Mouse (Mus musculus): Measurements from ENCODE around the gene Bicc1. TPM values are rescaled to one million over a fixed set of nuclear protein-coding genes. Genes with fewer than 3 reads are reported as not detected.
A peak's percentile ranks its signal among the peaks of the same experiment; 100 is the strongest.

Bicc1 gene
- total and polyA plus RNA-seq, 2 experiments from 2014 or later: 11.3 to 13.3 TPM

GRCm38 (mm10) chr10:70921481-70921880, 238.0 kb downstream of the Bicc1 start:
- H3K4me3 ChIP-seq (ENCODE audit: low read depth, low read length): no peak overlapping the region
- ATAC-seq (ENCODE audit: insufficient read depth, low read depth): no peak
- no peaks in the 10 kb centered on the region for H3K27me3 ChIP-seq (ENCODE audit: control insufficient read depth, insufficient read depth, low read length)
- DNase-seq (ENCODE audit: low spot score): no peak
- no peak overlapping the region for H3K9ac ChIP-seq (replicated peaks; ENCODE audit: low read depth, low read length)
- H3K9me3 ChIP-seq (replicated peaks; ENCODE audit: control insufficient read depth, low read length): 0 out of 2 replicates have a peak, but pooled peaks cover 4% of the 10 kb centered on the region
- no peak for TF ChIP-seq EP300 (IDR thresholded peaks at IDR 0.05; ENCODE audit: low read depth)
- no peak for TF ChIP-seq CTCF (IDR thresholded peaks at IDR 0.05; ENCODE audit: low read depth)
- no peaks in the 10 kb centered on the region for H3K4me1 ChIP-seq (ENCODE audit: control insufficient read depth, insufficient read depth)
- no peak overlapping the region for H3K4me2 ChIP-seq (ENCODE audit: low read depth, low read length)
- H3K36me3 ChIP-seq (replicated peaks; ENCODE audit: control insufficient read depth, insufficient read depth, low read length): no peaks in the 10 kb centered on the region
- WGBS: 83% methylated on average over 6 of the region's 6 CpGs
- no peak overlapping the region for H3K27ac ChIP-seq (ENCODE audit: low read depth)

GRCm38 (mm10) chr10:70919851-70920250, 239.6 kb downstream of the Bicc1 start:
- Histone ChIP-seq H3K36me3 (replicated peaks; ENCODE audit: control insufficient read depth, insufficient read depth, low read length) (no peaks in the 10 kb centered on the region), H3K27ac (ENCODE audit: low read depth) (no peak overlapping the region), H3K9ac (replicated peaks; ENCODE audit: low read depth, low read length) (no peak overlapping the region), H3K4me1 (ENCODE audit: control insufficient read depth, insufficient read depth) (no peaks in the 10 kb centered on the region), H3K4me2 (ENCODE audit: low read depth, low read length) (no peak overlapping the region), H3K9me3 (replicated peaks; ENCODE audit: control insufficient read depth, low read length) (0 out of 2 replicates have a peak, but pooled peaks cover 4% of the 10 kb centered on the region), H3K27me3 (ENCODE audit: control insufficient read depth, insufficient read depth, low read length) (no peaks in the 10 kb centered on the region), H3K4me3 (ENCODE audit: low read depth, low read length) (no peak overlapping the region)
- TF ChIP-seq CTCF (IDR thresholded peaks at IDR 0.05; ENCODE audit: low read depth) (no peak), EP300 (IDR thresholded peaks at IDR 0.05; ENCODE audit: low read depth) (no peak)
- ATAC-seq (ENCODE audit: insufficient read depth, low read depth): no peak
- WGBS: 47% methylated on average over 1 of the region's 1 CpGs
- DNase-seq (ENCODE audit: low spot score): no peak

- Histone ChIP-seq H3K4me2 (ENCODE audit: low read depth, low read length) (no peak overlapping the region), H3K27me3 (ENCODE audit: control insufficient read depth, insufficient read depth, low read length) (no peaks in the 10 kb centered on the region), H3K36me3 (replicated peaks; ENCODE audit: control insufficient read depth, insufficient read depth, low read length) (no peaks in the 10 kb centered on the region), H3K9ac (replicated peaks; ENCODE audit: low read depth, low read length) (no peak overlapping the region), H3K27ac (ENCODE audit: low read depth) (no peak overlapping the region), H3K4me3 (ENCODE audit: low read depth, low read length) (no peak overlapping the region), H3K9me3 (replicated peaks; ENCODE audit: control insufficient read depth, low read length) (0 out of 2 replicates have a peak, but pooled peaks cover 4% of the 10 kb centered on the region), H3K4me1 (ENCODE audit: control insufficient read depth, insufficient read depth) (no peaks in the 10 kb centered on the region)
- no peak for ATAC-seq (ENCODE audit: insufficient read depth, low read depth)
- DNase-seq (ENCODE audit: low spot score): peak; percentile 17
- TF ChIP-seq CTCF (IDR thresholded peaks at IDR 0.05; ENCODE audit: low read depth): no peak
- no peak for TF ChIP-seq EP300 (IDR thresholded peaks at IDR 0.05; ENCODE audit: low read depth)
- WGBS: 42% methylated on average over 13 of the region's 13 CpGs
These were observed 240.4 kb downstream of the Bicc1 start for GRCm38 (mm10) chr10:70919031-70919663.

GRCm38 (mm10) chr10:70916697-70917096, 242.8 kb downstream of the Bicc1 start:
- Histone ChIP-seq H3K27ac (ENCODE audit: low read depth) (no peak overlapping the region), H3K4me3 (ENCODE audit: low read depth, low read length) (no peak overlapping the region), H3K9ac (replicated peaks; ENCODE audit: low read depth, low read length) (no peak overlapping the region), H3K9me3 (replicated peaks; ENCODE audit: control insufficient read depth, low read length) (0 out of 2 replicates have a peak, but pooled peaks cover 9% of the 10 kb centered on the region), H3K36me3 (replicated peaks; ENCODE audit: control insufficient read depth, insufficient read depth, low read length) (no peaks in the 10 kb centered on the region), H3K4me1 (ENCODE audit: control insufficient read depth, insufficient read depth) (no peaks in the 10 kb centered on the region), H3K4me2 (ENCODE audit: low read depth, low read length) (no peak overlapping the region), H3K27me3 (ENCODE audit: control insufficient read depth, insufficient read depth, low read length) (no peaks in the 10 kb centered on the region)
- WGBS: 89% methylated on average over 6 of the region's 6 CpGs
- TF ChIP-seq CTCF (IDR thresholded peaks at IDR 0.05; ENCODE audit: low read depth): 0 out of 2 replicates have a peak, but pooled peaks have one; percentile 14
- TF ChIP-seq EP300 (IDR thresholded peaks at IDR 0.05; ENCODE audit: low read depth): no peak
- ATAC-seq (ENCODE audit: insufficient read depth, low read depth): no peak
- no peak for DNase-seq (ENCODE audit: low spot score)

DNA sequence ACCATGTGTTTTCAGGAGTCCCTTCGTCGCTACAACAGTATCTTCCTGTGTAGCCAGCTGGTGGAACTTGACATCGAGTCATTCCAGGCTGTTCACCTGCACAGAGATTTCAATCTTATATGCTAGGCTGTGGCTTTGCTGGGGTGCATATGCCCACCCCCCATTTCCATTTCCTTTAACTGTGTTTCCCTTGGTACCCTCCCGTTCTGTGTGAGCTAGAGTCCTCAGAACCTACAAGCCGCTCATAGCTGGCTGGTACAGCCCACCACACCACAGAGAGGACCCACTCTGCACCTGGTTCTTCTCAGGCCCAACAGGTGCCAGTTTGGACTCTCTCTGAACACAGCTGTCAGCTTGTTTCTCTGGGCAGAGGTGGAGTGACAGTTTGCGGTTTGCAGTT, 244.4 kb downstream of the Bicc1 start:
- DNase-seq (ENCODE audit: low spot score) (no peak), ATAC-seq (ENCODE audit: insufficient read depth, low read depth) (no peak)
- TF ChIP-seq CTCF (IDR thresholded peaks at IDR 0.05; ENCODE audit: low read depth): no peak
- TF ChIP-seq EP300 (IDR thresholded peaks at IDR 0.05; ENCODE audit: low read depth): no peak
- H3K27ac ChIP-seq (ENCODE audit: low read depth): no peak overlapping the region
- no peak overlapping the region for H3K9ac ChIP-seq (replicated peaks; ENCODE audit: low read depth, low read length)
- H3K4me2 ChIP-seq (ENCODE audit: low read depth, low read length): no peak overlapping the region
- no peaks in the 10 kb centered on the region for H3K36me3 ChIP-seq (replicated peaks; ENCODE audit: control insufficient read depth, insufficient read depth, low read length)
- no peak overlapping the region for H3K4me3 ChIP-seq (ENCODE audit: low read depth, low read length)
- no peaks in the 10 kb centered on the region for H3K4me1 ChIP-seq (ENCODE audit: control insufficient read depth, insufficient read depth)
- 90% methylated on average over 6 of the region's 6 CpGs for WGBS
- H3K27me3 ChIP-seq (ENCODE audit: control insufficient read depth, insufficient read depth, low read length): no peaks in the 10 kb centered on the region
- H3K9me3 ChIP-seq (replicated peaks; ENCODE audit: control insufficient read depth, low read length): 0 out of 2 replicates have a peak, but pooled peaks cover 10% of the 10 kb centered on the region

DNA sequence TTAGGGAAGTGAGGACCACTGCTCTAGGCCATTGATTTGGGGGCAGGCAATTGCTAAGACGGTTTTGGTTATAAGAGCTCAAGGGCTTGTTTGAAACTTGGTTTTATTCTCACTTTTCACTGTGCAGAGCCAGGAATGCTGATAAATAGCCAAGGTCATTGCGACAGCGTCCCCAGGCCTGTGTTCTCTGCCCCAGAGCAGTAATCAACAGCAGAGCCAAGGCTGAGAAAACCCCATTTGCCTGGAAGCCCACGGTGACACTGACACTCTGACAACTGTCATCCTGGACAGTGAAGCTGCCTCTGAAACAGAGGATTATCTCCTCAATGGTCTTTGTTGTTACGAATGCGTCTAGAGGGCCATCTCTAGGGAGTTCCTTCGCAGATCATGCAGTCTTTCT, 255.6 kb downstream of the Bicc1 start:
- no peak overlapping the region for H3K4me2 ChIP-seq (ENCODE audit: low read depth, low read length)
- no peaks in the 10 kb centered on the region for H3K27me3 ChIP-seq (ENCODE audit: control insufficient read depth, insufficient read depth, low read length)
- H3K4me3 ChIP-seq (ENCODE audit: low read depth, low read length): no peak overlapping the region
- no peak overlapping the region for H3K9ac ChIP-seq (replicated peaks; ENCODE audit: low read depth, low read length)
- ATAC-seq (ENCODE audit: insufficient read depth, low read depth) (no peak), DNase-seq (ENCODE audit: low spot score) (no peak)
- no peaks in the 10 kb centered on the region for H3K9me3 ChIP-seq (replicated peaks; ENCODE audit: control insufficient read depth, low read length)
- no peak for TF ChIP-seq CTCF (IDR thresholded peaks at IDR 0.05; ENCODE audit: low read depth)
- TF ChIP-seq EP300 (IDR thresholded peaks at IDR 0.05; ENCODE audit: low read depth): no peak
- 46% methylated on average over 7 of the region's 7 CpGs for WGBS
- no peaks in the 10 kb centered on the region for H3K4me1 ChIP-seq (ENCODE audit: control insufficient read depth, insufficient read depth)
- no peak overlapping the region for H3K27ac ChIP-seq (ENCODE audit: low read depth)
- no peaks in the 10 kb centered on the region for H3K36me3 ChIP-seq (replicated peaks; ENCODE audit: control insufficient read depth, insufficient read depth, low read length)
